In genomic region chr7:118688199-118688598, GRCm38 (mm10) we compare ENCODE assay signal across 8 mouse cellular contexts. TPM values are rescaled to one million over a fixed set of nuclear protein-coding genes. Genes with fewer than 3 reads are reported as not detected.
DNase-seq lines count a peak whose midpoint lies in the region; ATAC-seq and TF ChIP-seq lines count a peak whose summit lies in the region.

No protein-coding gene starts in this region.

- H3K27ac ChIP-seq in limb, embryonic 13.5 days = no peak overlapping the region
- H3K27ac ChIP-seq in neural tube, embryonic 11.5 days (ENCODE audit: low read depth, low read length) = no peak overlapping the region
- no peak overlapping the region for H3K27ac ChIP-seq in testis, adult 2 months (ENCODE audit: control insufficient read depth, insufficient read depth, low read depth, low read length)

- H3K27me3 ChIP-seq in limb, embryonic 13.5 days = no peaks in the 10 kb centered on the region
- H3K27me3 ChIP-seq in neural tube, embryonic 11.5 days (ENCODE audit: control insufficient read depth, insufficient read depth, low read length) = no peaks in the 10 kb centered on the region
- H3K27me3 ChIP-seq in testis, adult 2 months (ENCODE audit: control insufficient read depth, insufficient read depth, low read length) = no peaks in the 10 kb centered on the region

- peaks cover 57% of the 10 kb centered on the region for H3K36me3 ChIP-seq in limb, embryonic 13.5 days
- peaks cover 12% of the 10 kb centered on the region for H3K36me3 ChIP-seq in neural tube, embryonic 11.5 days (ENCODE audit: control insufficient read depth, insufficient read depth, low read length)
- peaks cover 8% of the 10 kb centered on the region for H3K36me3 ChIP-seq in testis, adult 2 months (ENCODE audit: control insufficient read depth, insufficient read depth, low read length)

- ATAC-seq in limb, embryonic 13.5 days (ENCODE audit: low FRiP score, low read depth) = peak; percentile 41; the same call in 1 of the 2 replicates
- ATAC-seq in neural tube, embryonic 11.5 days (ENCODE audit: insufficient read depth, low FRiP score, low TSS enrichment) = 0 out of 2 replicates have a peak, but pooled peaks have one; percentile 23

- TF ChIP-seq CTCF in testis, adult 2 months (IDR thresholded peaks at IDR 0.05; ENCODE audit: control insufficient read depth, insufficient read depth, insufficient replicate concordance, low read depth, low read length) = peak; percentile 54; the same call in 1 of the 2 replicates

- WGBS in limb, embryonic 13.5 days = 31% methylated on average over 5 of the region's 5 CpGs
- 38% methylated on average over 5 of the region's 5 CpGs for WGBS in neural tube, embryonic 11.5 days

- no peaks in the 10 kb centered on the region for H3K9me3 ChIP-seq in limb, embryonic 13.5 days
- no peaks in the 10 kb centered on the region for H3K9me3 ChIP-seq in neural tube, embryonic 11.5 days (ENCODE audit: control insufficient read depth, low read length)

- peak; percentile 72 for DNase-seq in B cell, adult 2 months
- peak; percentile 55 to 60 for DNase-seq in adrenal gland, adult 18-20 months (ENCODE audit: low spot score in 2 of 2)
- peak; percentile 87 for DNase-seq in embryo, embryonic 11 days
- DNase-seq in gastrocnemius, postnatal 36 days = peak; percentile 62 to 63
- peak; percentile 74 for DNase-seq in kidney, adult 9 months
- peak; percentile 84 for DNase-seq in neural tube, embryonic 11.5 days (ENCODE audit: low spot score)

- H3K4me3 ChIP-seq in limb, embryonic 13.5 days = no peak overlapping the region
- no peak overlapping the region for H3K4me3 ChIP-seq in neural tube, embryonic 11.5 days (ENCODE audit: low read depth, low read length)
- H3K4me3 ChIP-seq in testis, adult 2 months (ENCODE audit: control insufficient read depth, low read depth, low read length) = no peak overlapping the region

- TF ChIP-seq POLR2A in testis, adult 2 months (IDR thresholded peaks at IDR 0.05; ENCODE audit: control insufficient read depth, low read depth, low read length) = no peak

- H3K4me1 ChIP-seq in limb, embryonic 13.5 days = no peaks in the 10 kb centered on the region
- no peaks in the 10 kb centered on the region for H3K4me1 ChIP-seq in neural tube, embryonic 11.5 days (ENCODE audit: control insufficient read depth, insufficient read depth, low read length)
- no peaks in the 10 kb centered on the region for H3K4me1 ChIP-seq in testis, adult 2 months (ENCODE audit: control insufficient read depth, insufficient read depth, low read length)

- intact Hi-C loops in gastrocnemius, postnatal 36 days (cut with DNase I) = loop anchor here (2.0 kb wide), 1 partner anchor 93 kb away; no protein-coding TSS in a partner anchor

- no peak overlapping the region for H3K9ac ChIP-seq in limb, embryonic 13.5 days
- H3K9ac ChIP-seq in neural tube, embryonic 11.5 days (ENCODE audit: low read length) = no peak overlapping the region

- no peak overlapping the region for H3K4me2 ChIP-seq in limb, embryonic 13.5 days (replicated peaks)
- H3K4me2 ChIP-seq in neural tube, embryonic 11.5 days (ENCODE audit: low read depth) = no peak overlapping the region

RNA-seq across cellular contexts. Expression of gene Gde1, which starts 17.4 kb away (rescaled TPM):
- 100 to 1,000 TPM; 116 to 138 TPM for total RNA-seq in adrenal gland, adult 18-20 months (2021)
- total RNA-seq in gastrocnemius, postnatal 36 days (2021) = 10 to 100 TPM; 33.4 to 35.8 TPM
- polyA plus RNA-seq in limb, embryonic 13.5 days (2015; fragmentation: Nextera tagmentation; extraction: Ambion mirVana) = 78.1 and 80.4 TPM in 2 replicates
- 109 and 114 TPM in 2 replicates for polyA plus RNA-seq in neural tube, embryonic 11.5 days (2014; fragmentation: Nextera tagmentation; extraction: Ambion mirVana)
- 162 and 164 TPM in 2 replicates for polyA plus RNA-seq in testis, adult 2 months (2012; rRNA removed)

RNA-seq across cellular contexts. Expression of gene Ccp110, which starts 24.2 kb away (rescaled TPM):
- 1 to 10 TPM; 5.6 to 5.9 TPM for total RNA-seq in adrenal gland, adult 18-20 months (2021)
- total RNA-seq in gastrocnemius, postnatal 36 days (2021) = 1 to 10 TPM; 1.9 to 2.3 TPM
- 21.4 and 23.6 TPM in 2 replicates for polyA plus RNA-seq in limb, embryonic 13.5 days (2015; fragmentation: Nextera tagmentation; extraction: Ambion mirVana)
- polyA plus RNA-seq in neural tube, embryonic 11.5 days (2014; fragmentation: Nextera tagmentation; extraction: Ambion mirVana) = 20.7 and 22.1 TPM in 2 replicates
- 45.0 and 59.8 TPM in 2 replicates for polyA plus RNA-seq in testis, adult 2 months (2012; rRNA removed)

RNA-seq across cellular contexts. Expression of gene Vps35l, which starts 51.8 kb away (rescaled TPM):
- 10 to 100 TPM; 50.7 to 51.1 TPM for total RNA-seq in adrenal gland, adult 18-20 months (2021)
- 10 to 100 TPM; 17.7 to 20.2 TPM for total RNA-seq in gastrocnemius, postnatal 36 days (2021)
- polyA plus RNA-seq in limb, embryonic 13.5 days (2015; fragmentation: Nextera tagmentation; extraction: Ambion mirVana) = 66.7 and 67.5 TPM in 2 replicates
- 77.7 and 80.5 TPM in 2 replicates for polyA plus RNA-seq in neural tube, embryonic 11.5 days (2014; fragmentation: Nextera tagmentation; extraction: Ambion mirVana)
- 27.0 and 29.5 TPM in 2 replicates for polyA plus RNA-seq in testis, adult 2 months (2012; rRNA removed)
